ENCODE assay signal across 8 mouse cellular contexts in the genomic region with DNA sequence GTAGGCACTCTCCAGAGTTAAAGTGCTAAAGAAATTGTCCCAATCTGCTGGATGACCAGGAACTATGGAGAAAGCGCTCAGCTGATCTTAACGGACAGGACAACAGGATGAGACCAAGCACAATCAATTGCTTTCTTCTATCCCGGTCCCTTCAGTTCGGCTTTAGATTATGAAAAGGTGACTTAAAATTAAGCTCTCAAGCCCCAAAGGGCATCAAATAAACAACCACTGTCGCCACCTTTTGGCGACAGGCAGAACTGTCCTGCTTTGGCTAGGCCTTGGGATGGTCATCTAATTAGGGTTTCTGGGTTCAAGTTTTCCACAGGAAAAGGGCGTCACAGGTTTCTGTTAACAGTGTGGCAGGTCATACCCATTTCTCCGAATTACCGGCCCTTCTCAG.
DNase-seq lines count a peak whose midpoint lies in the region; ATAC-seq and TF ChIP-seq lines count a peak whose summit lies in the region.

No protein-coding gene starts in this region.

- intact Hi-C loops in gastrocnemius, postnatal 14 days (cut with DNase I; ENCODE audit: low total_unique reads): no loop called here

- no peak for ATAC-seq in forebrain, postnatal 0 days
- no peak for ATAC-seq in forebrain, embryonic 15.5 days (replicated peaks)
- no peak for ATAC-seq in midbrain, embryonic 11.5 days (ENCODE audit: low FRiP score)
- no peak for ATAC-seq in midbrain, embryonic 15.5 days (replicated peaks)

- 52% methylated on average over 9 of the region's 9 CpGs for WGBS in forebrain, postnatal 0 days
- WGBS in forebrain, embryonic 15.5 days: 51% methylated on average over 9 of the region's 9 CpGs
- WGBS in midbrain, embryonic 11.5 days: 47% methylated on average over 9 of the region's 9 CpGs
- WGBS in midbrain, embryonic 15.5 days: 48% methylated on average over 9 of the region's 9 CpGs

- peak; percentile 35 for DNase-seq in forebrain, postnatal 0 days
- peak; percentile 88 for DNase-seq in midbrain, embryonic 11.5 days (ENCODE audit: low spot score, missing footprints)
- DNase-seq in c-Kit-positive CD71-negative TER-119-negative erythroid progenitor cells, embryonic 14.5 days (ENCODE audit: low read depth): peak; percentile 7
- DNase-seq in gastrocnemius, postnatal 14 days: peak; percentile 8
- DNase-seq in lung, postnatal 14 days: peak; percentile 22
- DNase-seq in T-cell, adult 2 months (ENCODE audit: low spot score): no peak

- H3K4me2 ChIP-seq in forebrain, postnatal 0 days (ENCODE audit: low read depth): no peak overlapping the region
- H3K4me2 ChIP-seq in forebrain, embryonic 15.5 days (replicated peaks): no peak overlapping the region
- H3K4me2 ChIP-seq in midbrain, embryonic 11.5 days: no peak overlapping the region
- no peak overlapping the region for H3K4me2 ChIP-seq in midbrain, embryonic 15.5 days

- H3K36me3 ChIP-seq in forebrain, postnatal 0 days (ENCODE audit: insufficient read depth): no peaks in the 10 kb centered on the region
- H3K36me3 ChIP-seq in forebrain, embryonic 15.5 days: no peaks in the 10 kb centered on the region
- no peaks in the 10 kb centered on the region for H3K36me3 ChIP-seq in midbrain, embryonic 11.5 days (ENCODE audit: control insufficient read depth, insufficient read depth, low read length)
- no peaks in the 10 kb centered on the region for H3K36me3 ChIP-seq in midbrain, embryonic 15.5 days (replicated peaks)

- no peak overlapping the region for H3K4me3 ChIP-seq in forebrain, postnatal 0 days (ENCODE audit: low read depth, low read length)
- no peak overlapping the region for H3K4me3 ChIP-seq in forebrain, embryonic 15.5 days
- H3K4me3 ChIP-seq in midbrain, embryonic 11.5 days (ENCODE audit: low read depth, low read length): no peak overlapping the region
- H3K4me3 ChIP-seq in midbrain, embryonic 15.5 days: no peak overlapping the region

- no peak overlapping the region for H3K27ac ChIP-seq in forebrain, postnatal 0 days (ENCODE audit: low read depth, low read length)
- no peak overlapping the region for H3K27ac ChIP-seq in forebrain, embryonic 15.5 days (replicated peaks)
- no peak overlapping the region for H3K27ac ChIP-seq in midbrain, embryonic 11.5 days (ENCODE audit: low read depth, low read length)
- H3K27ac ChIP-seq in midbrain, embryonic 15.5 days: no peak overlapping the region

- peaks cover 4% of the 10 kb centered on the region; the same call in 1 of the 2 replicates for H3K4me1 ChIP-seq in forebrain, postnatal 0 days (ENCODE audit: insufficient read depth)
- peaks cover 12% of the 10 kb centered on the region for H3K4me1 ChIP-seq in forebrain, embryonic 15.5 days
- H3K4me1 ChIP-seq in midbrain, embryonic 11.5 days (ENCODE audit: control insufficient read depth, insufficient read depth, low read length): peaks cover 13% of the 10 kb centered on the region; the same call in 1 of the 2 replicates
- peaks cover 4% of the 10 kb centered on the region; the same call in 1 of the 2 replicates for H3K4me1 ChIP-seq in midbrain, embryonic 15.5 days

- no peaks in the 10 kb centered on the region for H3K9me3 ChIP-seq in forebrain, postnatal 0 days (ENCODE audit: low read length)
- no peaks in the 10 kb centered on the region for H3K9me3 ChIP-seq in forebrain, embryonic 15.5 days
- no peaks in the 10 kb centered on the region for H3K9me3 ChIP-seq in midbrain, embryonic 11.5 days (ENCODE audit: control insufficient read depth, low read length)
- H3K9me3 ChIP-seq in midbrain, embryonic 15.5 days: no peaks in the 10 kb centered on the region

- no peaks in the 10 kb centered on the region for H3K27me3 ChIP-seq in forebrain, postnatal 0 days (ENCODE audit: insufficient read depth, low read length)
- no peaks in the 10 kb centered on the region for H3K27me3 ChIP-seq in forebrain, embryonic 15.5 days
- no peaks in the 10 kb centered on the region for H3K27me3 ChIP-seq in midbrain, embryonic 11.5 days (ENCODE audit: control insufficient read depth, insufficient read depth, low read length)
- no peaks in the 10 kb centered on the region for H3K27me3 ChIP-seq in midbrain, embryonic 15.5 days (replicated peaks)

- peak; percentile 70 for TF ChIP-seq CTCF in forebrain, postnatal 0 days (IDR thresholded peaks at IDR 0.05; ENCODE audit: low read depth)

- H3K9ac ChIP-seq in forebrain, postnatal 0 days: no peak overlapping the region
- H3K9ac ChIP-seq in forebrain, embryonic 15.5 days (replicated peaks): no peak overlapping the region
- H3K9ac ChIP-seq in midbrain, embryonic 11.5 days (ENCODE audit: low read length): no peak overlapping the region
- H3K9ac ChIP-seq in midbrain, embryonic 15.5 days: no peak overlapping the region
